Mouse (Mus musculus): ENCODE results near the gene Il18r1. TPM values are rescaled to one million over a fixed set of nuclear protein-coding genes. Genes with fewer than 3 reads are reported as not detected.

Il18r1 gene
- polyA plus RNA-seq, 1 experiment from 2014 or later, result not detected

DNA sequence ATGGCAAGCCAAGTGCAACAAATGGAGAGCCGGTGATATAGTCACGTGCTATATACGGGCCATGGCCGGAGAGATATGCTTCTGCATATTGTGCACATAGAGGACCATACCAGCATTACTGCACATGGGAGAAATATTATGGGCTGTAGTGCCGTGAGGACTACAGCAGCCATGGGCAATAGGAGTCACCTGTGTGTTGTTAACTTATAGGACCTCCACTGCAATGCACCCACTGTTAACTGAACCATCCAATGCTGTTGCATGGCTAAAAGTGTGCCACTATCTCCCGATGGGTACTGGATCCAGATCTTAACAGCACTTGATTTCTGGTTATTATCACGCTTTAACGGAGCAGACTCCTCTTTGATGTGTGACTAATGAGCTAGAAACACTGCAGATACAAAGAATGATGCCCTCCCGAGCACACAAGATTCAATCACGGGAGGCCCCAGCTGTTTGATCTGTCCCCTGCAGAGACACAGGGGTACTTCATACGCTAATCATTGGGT is 81.8 kb downstream of the Il18r1 start:
- 75% methylated on average over 11 of the region's 11 CpGs for WGBS
- no peak overlapping the region for H3K4me2 ChIP-seq
- H3K27me3 ChIP-seq, result no peaks in the 10 kb centered on the region
- no peak overlapping the region for H3K9ac ChIP-seq
- H3K36me3 ChIP-seq, result no peaks in the 10 kb centered on the region
- no peaks in the 10 kb centered on the region for H3K9me3 ChIP-seq
- no peak for ATAC-seq (ENCODE audit: insufficient number of reproducible peaks, insufficient read depth, low FRiP score, low TSS enrichment, low read depth)
- H3K4me1 ChIP-seq, result no peaks in the 10 kb centered on the region
- H3K4me3 ChIP-seq, result no peak overlapping the region
- no peak overlapping the region for H3K27ac ChIP-seq

DNA sequence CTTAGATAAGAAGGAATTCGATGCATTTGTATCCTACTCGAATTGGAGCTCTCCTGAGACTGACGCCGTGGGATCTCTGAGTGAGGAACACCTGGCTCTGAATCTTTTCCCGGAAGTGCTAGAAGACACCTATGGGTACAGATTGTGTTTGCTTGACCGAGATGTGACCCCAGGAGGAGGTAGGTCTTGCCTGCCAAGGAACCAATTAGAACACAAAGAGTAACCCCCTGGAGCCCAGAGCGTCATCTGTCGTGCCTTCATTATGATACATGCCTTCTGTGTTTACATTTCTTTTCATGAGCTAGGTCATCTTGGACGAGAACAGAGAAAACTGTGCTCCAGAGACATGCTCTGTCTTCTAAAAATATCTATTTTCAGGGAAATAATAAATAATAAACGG is 82.4 kb downstream of the Il18r1 start:
- Histone ChIP-seq H3K36me3 (no peaks in the 10 kb centered on the region), H3K27me3 (no peaks in the 10 kb centered on the region), H3K4me1 (no peaks in the 10 kb centered on the region), H3K4me3 (no peak overlapping the region), H3K4me2 (no peak overlapping the region), H3K9ac (no peak overlapping the region), H3K27ac (no peak overlapping the region), H3K9me3 (no peaks in the 10 kb centered on the region)
- WGBS, result 65% methylated on average over 10 of the region's 10 CpGs
- ATAC-seq (ENCODE audit: insufficient number of reproducible peaks, insufficient read depth, low FRiP score, low TSS enrichment, low read depth), result no peak

Other genes with a start within 250 kb of the Il18r1 start
- gene Il1r1, start 240.5 kb upstream of the Il18r1 start, polyA plus RNA-seq (2015; fragmentation: Nextera tagmentation; extraction: Ambion mirVana), result 6.7 and 7.2 TPM in 2 replicates
- 11.4 and 12.1 TPM in 2 replicates for gene Il1rl2, start 140.9 kb upstream of the Il18r1 start, polyA plus RNA-seq (2015; fragmentation: Nextera tagmentation; extraction: Ambion mirVana)
- gene Il1rl1, start 36.0 kb upstream of the Il18r1 start, polyA plus RNA-seq (2015; fragmentation: Nextera tagmentation; extraction: Ambion mirVana), result 0.51 and 0.73 TPM in 2 replicates
- gene Il18rap, start 49.8 kb downstream of the Il18r1 start, polyA plus RNA-seq (2015; fragmentation: Nextera tagmentation; extraction: Ambion mirVana), result 0.21 and 0.48 TPM in 2 replicates
- gene Slc9a4, start 114.5 kb downstream of the Il18r1 start, polyA plus RNA-seq (2015; fragmentation: Nextera tagmentation; extraction: Ambion mirVana), result not detected in 2 replicates
- 0.89 and 1.2 TPM in 2 replicates for gene Slc9a2, start 215.0 kb downstream of the Il18r1 start, polyA plus RNA-seq (2015; fragmentation: Nextera tagmentation; extraction: Ambion mirVana)

All from embryonic facial prominence, embryonic 13.5 days (tissue).